Mouse (Mus musculus): ENCODE results near the gene Vav3.

Gene Vav3

GRCm38 (mm10) chr3:109353814-109354213, 13.4 kb downstream of the Vav3 start:
- DNase-seq = no peak

GRCm38 (mm10) chr3:109355158-109355557, 14.7 kb downstream of the Vav3 start:
- no peak for DNase-seq

GRCm38 (mm10) chr3:109360746-109361145, 20.3 kb downstream of the Vav3 start:
- no peak for DNase-seq

GRCm38 (mm10) chr3:109361882-109362281, 21.4 kb downstream of the Vav3 start:
- DNase-seq = peak; percentile 56 to 70

GRCm38 (mm10) chr3:109362310-109362709, 21.9 kb downstream of the Vav3 start:
- DNase-seq = no peak

- DNase-seq = no peak
These were observed 23.1 kb downstream of the Vav3 start for GRCm38 (mm10) chr3:109363522-109363921.

GRCm38 (mm10) chr3:109365875-109366274, 25.4 kb downstream of the Vav3 start:
- no peak for DNase-seq

GRCm38 (mm10) chr3:109366411-109366851, 26.0 kb downstream of the Vav3 start:
- DNase-seq = no peak

- DNase-seq = no peak
These were observed 28.2 kb downstream of the Vav3 start for GRCm38 (mm10) chr3:109368383-109369289.

- no peak for DNase-seq
These were observed 31.1 kb downstream of the Vav3 start for GRCm38 (mm10) chr3:109371576-109371975.

- DNase-seq = no peak
These were observed 32.2 kb downstream of the Vav3 start for GRCm38 (mm10) chr3:109372678-109373077.

GRCm38 (mm10) chr3:109378278-109378677, 37.8 kb downstream of the Vav3 start:
- DNase-seq = no peak

GRCm38 (mm10) chr3:109378684-109379083, 38.2 kb downstream of the Vav3 start:
- no peak for DNase-seq

GRCm38 (mm10) chr3:109388730-109389129, 48.3 kb downstream of the Vav3 start:
- DNase-seq = no peak

- DNase-seq = no peak
These were observed 61.1 kb downstream of the Vav3 start for GRCm38 (mm10) chr3:109401527-109401926.

- no peak for DNase-seq
These were observed 70.8 kb downstream of the Vav3 start for GRCm38 (mm10) chr3:109411294-109411693.

GRCm38 (mm10) chr3:109420403-109420802, 80.0 kb downstream of the Vav3 start:
- DNase-seq = no peak

- DNase-seq = no peak
These were observed 80.6 kb downstream of the Vav3 start for GRCm38 (mm10) chr3:109421019-109421418.

GRCm38 (mm10) chr3:109423440-109424079, 83.1 kb downstream of the Vav3 start:
- DNase-seq = no peak

GRCm38 (mm10) chr3:109431285-109431684, 90.8 kb downstream of the Vav3 start:
- no peak for DNase-seq

- no peak for DNase-seq
These were observed 98.1 kb downstream of the Vav3 start for GRCm38 (mm10) chr3:109438552-109438951.

GRCm38 (mm10) chr3:109439253-109439652, 98.8 kb downstream of the Vav3 start:
- no peak for DNase-seq

- DNase-seq = no peak
These were observed 99.5 kb downstream of the Vav3 start for GRCm38 (mm10) chr3:109440001-109440400.

GRCm38 (mm10) chr3:109444077-109444476, 103.6 kb downstream of the Vav3 start:
- no peak for DNase-seq

All from thymus, postnatal 36 days (tissue).